Mouse (Mus musculus) layer of hippocampus, adult 18-20 months (tissue): Measurements from ENCODE around the gene Lrp1. TPM values are rescaled to one million over a fixed set of nuclear protein-coding genes. Genes with fewer than 3 reads are reported as not detected.
A peak's percentile ranks its signal among the peaks of the same experiment; 100 is the strongest.

Experiments used
- DNase-seq, 2 experiments: peaks; one replicate each; pipeline ENCODE4 v3.0.0; 2022; ENCODE audit warnings: low spot score in 2 of 2
- total RNA-seq, 2 experiments: library from RNA; stranded (reverse); gene quantifications; 2 replicates each; pipeline ENCODE4 v1.2.3; 2021

The Lrp1 gene
- total RNA-seq, 2 experiments from 2014 or later, result 284 to 294 TPM

DNA sequence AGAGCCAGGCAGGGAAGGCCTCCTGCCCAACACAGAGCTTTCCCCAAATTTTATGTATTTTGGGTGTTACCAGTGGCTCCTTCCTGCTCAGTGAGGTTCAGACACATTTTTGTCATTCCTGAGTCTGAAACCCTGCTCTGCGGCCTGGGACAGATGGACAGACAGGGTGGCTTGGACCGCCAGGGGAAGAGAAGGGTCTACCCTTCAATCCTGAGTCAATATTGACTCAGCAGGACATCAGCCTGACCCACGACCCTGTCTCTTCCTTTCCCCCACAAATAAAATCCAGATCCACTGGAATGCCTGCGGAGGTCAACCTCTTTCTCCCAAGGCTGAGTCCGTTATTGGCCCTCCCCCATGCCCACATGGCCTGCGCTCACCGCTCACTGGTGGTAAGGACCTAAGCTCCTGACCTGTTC is 4.7 kb downstream of the Lrp1 start:
- DNase-seq, result no peak

DNA sequence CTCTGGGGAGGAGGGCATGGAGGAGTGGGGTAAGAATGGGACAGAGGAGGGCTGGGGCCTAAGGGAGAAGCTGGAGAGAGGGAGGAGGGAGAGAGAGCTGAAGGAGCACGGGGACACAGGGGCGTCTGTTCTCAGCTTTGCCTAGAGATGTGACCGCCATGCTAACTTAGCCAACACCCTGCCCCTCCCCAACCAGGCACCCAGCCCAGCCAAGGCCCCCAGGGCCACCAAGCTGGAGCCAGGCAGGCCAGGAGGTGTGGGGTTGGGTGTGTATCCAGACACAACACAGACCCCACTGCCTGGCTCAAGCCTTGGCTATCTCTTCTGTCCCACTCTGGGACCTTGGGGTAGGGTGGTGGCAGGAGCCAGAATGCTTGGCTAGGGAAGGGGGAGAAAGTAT is 5.4 kb downstream of the Lrp1 start:
- DNase-seq, result no peak

DNA sequence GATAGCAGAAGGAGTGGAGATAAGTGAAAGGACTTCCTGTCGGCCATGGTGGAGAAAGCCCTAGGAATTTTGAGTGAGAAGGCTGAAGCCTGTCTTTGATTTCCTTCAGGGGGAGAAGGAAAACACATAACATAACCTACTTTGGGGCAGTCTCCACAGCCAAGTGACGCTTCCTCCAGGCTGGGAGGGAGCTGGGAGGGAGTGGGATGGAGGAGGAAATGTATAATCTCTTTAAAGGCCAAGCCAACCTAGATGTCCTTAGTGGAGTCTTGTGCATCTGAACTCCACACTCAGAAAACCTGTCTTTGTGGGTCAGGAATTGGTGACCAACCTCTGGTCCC is 5.9 kb downstream of the Lrp1 start:
- no peak for DNase-seq

DNA sequence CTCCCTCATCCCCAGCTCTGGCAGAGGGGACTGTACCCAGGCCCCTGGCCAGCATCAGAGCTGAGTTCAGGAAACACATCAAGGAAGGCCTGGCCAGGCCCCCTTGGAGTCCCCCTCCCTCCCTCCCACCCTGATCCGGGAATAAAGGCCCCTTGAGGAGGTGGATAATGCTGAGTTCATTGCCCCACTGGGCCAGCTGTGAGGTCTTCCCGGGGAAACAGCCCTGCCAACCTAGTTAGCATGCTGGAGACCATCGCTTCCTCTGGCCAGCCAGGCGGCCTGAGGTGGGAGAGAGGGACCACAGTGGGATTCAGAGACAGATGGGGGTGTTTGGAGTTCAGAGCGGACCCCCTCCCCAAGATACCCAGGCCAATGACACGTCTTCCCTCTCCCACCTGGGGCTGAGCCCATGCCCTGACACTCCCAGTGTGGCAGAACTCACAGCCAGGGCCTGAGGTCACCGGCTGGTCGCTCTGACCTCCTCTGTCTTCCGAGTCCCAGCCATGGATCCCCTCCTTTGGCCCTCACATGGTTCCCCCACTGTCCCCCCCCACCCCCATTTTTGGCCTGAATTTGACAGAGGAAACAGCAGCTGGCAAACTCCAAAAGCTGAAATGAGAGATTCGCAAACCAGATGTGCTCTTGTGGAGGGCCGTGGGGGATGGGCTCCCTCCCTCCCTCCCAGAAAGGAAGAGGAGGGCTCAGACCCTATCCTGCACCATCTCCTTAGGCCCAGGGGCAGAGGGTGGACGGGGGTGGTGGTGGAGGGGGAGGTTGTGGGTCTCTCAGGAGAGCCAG is 6.5 kb downstream of the Lrp1 start:
- no peak for DNase-seq

DNA sequence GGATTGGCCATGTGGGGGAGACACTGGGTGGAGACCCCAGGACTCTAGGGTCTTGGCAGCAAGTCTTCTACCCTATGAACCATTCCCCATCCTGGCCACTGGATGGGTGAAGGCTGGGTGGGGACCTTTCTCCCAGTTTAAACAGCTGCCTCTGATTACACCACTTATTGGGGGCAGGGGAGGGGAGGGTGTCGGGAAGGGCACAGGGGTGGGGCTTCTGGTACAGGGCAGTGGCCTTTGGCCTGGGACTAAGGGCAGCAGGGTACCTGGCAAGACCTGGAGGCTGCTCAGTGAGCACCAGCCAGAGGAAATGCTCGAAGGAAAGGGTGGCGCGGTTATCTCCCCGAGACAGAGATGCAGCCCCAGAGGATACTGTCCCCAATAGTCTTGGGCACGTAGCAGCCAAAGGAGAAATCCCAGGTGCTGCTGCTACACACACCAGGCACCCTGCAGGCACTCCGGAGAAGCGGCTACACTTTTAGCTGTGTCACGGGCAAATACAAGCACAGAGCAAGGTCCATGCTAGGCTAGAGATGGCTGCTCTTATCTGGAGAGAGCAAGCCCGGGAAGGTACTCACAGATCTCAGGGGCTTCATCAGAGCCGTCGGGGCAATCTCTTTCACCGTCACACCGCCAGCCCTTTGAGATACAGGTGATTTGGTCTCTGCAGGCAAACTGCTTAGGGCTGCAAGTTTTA is 8.7 kb downstream of the Lrp1 start:
- DNase-seq, result no peak

DNA sequence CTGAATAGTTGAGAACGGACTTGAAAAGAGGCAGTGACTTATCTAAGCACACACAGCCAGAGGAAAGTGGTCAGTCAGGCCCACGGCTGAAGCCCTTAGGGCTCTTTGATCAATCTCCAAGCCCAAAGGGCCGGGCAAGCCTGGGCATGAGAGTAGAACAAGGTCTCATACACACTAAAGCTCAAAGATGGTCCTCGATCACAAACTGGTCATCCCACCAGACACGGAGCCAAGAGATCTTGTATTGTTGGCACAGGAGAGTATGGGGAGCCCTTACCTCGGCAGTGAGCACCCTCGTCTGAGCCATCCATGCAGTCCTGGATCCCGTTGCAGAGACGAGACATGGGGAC is 10.9 kb downstream of the Lrp1 start:
- DNase-seq, result no peak

DNA sequence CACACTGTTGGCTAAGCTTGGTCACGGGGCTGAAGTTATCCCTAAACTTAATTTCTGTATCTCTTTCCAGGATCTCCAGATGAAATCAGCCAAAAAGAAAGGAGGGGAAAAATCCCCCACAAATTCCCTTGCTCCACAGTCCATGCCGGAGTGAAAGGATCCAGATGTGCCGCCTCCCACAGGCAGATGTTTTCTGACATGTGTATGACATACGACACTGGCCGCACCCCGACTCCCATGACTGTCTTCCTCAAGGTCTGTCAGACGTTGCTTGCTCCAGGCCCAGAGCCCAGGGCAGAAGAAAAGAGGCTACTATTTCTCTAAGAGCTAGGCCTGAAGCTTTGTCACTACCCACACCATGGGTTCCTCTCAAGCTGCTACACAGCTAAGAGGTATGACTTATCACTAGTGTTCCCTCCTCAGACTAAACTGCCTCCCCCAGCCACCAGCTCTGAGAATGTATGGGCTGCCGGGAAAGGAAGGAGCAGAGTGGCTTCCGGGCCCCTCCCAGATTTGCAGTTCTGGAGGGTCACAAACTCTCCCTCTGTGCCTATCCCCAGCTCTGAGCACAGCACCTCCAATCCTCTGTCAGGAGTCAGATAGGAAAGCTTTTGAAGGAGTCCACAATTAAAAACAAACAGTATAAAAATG is 11.4 kb downstream of the Lrp1 start:
- no peak for DNase-seq

DNA sequence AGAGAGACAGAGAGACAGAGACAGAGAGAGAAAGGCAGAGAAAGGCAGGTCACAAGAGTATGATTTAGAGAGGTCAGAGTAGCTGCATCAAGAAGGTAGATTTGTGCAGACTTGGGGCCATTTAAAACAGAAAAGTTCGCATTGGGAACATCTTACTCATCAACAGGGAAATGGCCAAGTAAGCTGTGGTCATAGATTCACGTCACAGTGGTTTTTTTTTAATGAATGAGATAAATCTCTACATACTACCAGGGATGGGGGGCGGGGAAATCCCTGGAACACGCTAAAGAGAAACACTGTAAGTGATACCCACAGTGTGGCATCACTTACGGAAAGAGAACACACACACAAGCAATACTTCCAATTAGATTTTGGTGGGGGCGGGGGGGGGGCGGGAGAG is 13.9 kb downstream of the Lrp1 start:
- DNase-seq, result no peak

DNA sequence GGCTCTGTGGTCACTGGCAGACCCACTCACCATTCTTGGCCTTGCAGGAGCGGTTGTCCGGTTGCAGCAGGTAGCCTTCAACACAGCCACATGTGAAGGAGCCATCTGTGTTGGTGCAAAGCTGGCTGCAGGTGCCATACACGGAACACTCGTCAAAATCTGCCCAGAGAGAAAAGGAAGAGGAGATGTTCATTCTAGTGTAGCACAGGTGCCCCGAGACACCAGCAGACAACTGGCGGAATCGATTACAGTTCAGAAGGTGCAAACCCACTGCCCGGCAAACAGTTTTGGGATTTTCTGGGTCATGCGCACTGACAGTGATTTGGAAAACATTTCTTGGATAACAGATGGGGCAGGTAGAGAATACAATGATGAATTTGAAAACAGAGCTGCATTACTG is 15.2 kb downstream of the Lrp1 start:
- no peak for DNase-seq

DNA sequence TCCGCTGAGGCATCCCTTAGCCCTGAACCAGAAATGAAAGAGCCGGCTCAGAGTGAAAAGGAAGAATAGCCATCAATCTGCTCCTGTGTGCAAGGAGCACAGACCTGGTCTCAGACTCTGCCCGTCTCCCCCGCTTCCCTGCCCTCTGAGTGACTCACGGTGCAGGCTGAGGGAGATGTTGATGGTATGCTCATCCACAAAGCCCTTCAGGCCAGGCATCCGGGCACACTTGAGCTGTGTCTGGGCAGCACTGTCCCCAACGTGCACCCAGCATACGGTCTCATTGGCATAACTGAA is 15.7 kb downstream of the Lrp1 start:
- no peak for DNase-seq

DNA sequence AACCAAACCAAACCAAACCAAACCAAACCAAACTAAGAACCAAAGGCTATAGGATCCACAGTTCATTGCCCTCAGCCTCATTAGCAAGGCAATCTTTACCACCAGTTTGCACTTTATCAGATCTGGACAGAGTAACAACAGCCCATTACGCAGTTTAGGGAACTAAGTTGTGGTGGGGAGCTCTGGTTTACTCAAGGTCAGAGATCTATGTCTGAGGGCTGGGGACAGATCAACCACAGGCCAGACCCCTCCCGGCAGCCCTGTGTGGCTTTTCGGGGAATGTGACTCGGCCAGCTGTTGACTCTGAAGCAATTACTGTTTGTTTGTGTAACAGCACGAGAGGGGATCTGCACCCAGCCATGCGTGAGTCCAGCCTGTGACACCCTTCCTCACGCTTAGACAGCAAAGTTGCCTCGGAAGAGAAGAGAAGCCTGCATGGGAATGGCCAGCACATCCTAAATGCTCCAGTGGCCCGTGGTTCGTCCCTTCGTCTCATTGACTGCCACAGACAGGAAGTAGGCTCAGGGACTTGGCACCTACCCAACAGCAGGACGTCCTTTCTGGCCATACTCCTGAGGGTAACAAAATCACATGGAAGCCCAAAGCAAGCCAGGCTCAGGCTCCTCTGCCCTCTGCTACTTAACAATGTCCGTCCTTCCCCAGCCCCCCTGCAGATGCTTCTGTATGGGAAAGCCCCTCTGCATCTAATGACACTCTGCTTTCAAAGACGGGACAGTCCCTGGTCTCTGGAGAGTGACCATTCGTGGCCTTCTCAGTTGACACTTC is 16.3 kb downstream of the Lrp1 start:
- DNase-seq, result no peak

DNA sequence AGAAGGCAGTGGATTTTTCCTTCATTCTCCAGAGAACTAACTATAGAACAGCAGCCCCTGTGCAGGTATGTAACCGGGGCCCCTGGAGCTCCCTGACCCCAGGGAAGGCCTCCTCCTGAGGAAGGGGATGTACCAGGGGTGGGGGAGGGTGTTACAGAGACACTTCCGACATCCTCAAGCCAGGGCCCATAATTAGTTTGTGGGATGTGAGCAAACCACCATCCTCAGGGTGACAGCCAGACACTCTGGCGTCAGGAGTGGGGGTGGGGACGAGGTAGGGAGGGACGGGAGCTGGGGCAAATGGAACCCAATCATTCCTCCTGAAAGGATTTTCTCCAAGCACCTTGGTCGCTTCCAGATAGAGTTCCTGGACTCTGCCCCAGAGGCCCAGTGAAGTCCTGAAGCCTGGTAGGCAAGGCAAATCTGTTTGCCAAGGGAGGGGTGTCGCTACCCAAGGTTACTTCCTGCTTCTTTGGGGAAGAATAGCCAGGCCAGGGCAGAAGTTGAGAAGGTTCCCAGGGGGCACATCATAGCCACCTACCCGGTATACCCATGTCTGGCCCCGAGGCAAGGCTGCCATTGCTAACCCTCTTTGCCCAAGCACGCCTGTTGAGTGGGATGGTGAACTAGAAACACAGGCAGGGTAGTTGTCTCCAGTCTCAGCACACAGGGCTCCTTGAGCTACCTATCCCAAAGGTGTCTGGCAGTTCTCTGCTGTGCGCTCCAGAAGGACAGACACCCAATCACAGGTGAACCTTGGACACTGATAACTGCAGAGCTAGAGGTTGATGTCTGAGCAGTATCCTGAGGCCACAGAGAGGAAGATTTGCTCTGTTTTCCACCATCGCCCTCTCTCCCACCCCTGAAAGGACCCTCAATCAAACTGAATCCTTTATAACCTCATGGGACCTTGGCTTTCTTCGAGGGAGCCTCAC is 17.2 kb downstream of the Lrp1 start:
- DNase-seq, result no peak

DNA sequence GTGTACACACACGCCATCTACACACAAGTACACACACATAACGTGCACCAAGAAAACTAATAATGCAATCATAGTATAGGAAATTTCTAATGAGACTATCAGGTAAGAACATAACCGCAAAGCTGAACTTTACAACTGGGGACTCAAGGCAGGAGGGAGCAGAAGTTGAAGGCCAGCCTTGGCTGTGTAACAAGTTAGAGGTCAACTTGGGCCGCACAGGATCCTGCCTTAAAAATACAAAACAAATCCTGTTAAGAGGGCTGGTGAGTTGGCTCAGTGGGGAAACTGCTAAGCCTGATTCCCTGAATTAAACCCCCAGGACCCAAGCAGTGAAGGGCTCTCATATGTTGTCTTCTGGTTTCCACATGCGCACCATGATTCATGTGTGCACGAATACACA is 18.8 kb downstream of the Lrp1 start:
- DNase-seq, result no peak

DNA sequence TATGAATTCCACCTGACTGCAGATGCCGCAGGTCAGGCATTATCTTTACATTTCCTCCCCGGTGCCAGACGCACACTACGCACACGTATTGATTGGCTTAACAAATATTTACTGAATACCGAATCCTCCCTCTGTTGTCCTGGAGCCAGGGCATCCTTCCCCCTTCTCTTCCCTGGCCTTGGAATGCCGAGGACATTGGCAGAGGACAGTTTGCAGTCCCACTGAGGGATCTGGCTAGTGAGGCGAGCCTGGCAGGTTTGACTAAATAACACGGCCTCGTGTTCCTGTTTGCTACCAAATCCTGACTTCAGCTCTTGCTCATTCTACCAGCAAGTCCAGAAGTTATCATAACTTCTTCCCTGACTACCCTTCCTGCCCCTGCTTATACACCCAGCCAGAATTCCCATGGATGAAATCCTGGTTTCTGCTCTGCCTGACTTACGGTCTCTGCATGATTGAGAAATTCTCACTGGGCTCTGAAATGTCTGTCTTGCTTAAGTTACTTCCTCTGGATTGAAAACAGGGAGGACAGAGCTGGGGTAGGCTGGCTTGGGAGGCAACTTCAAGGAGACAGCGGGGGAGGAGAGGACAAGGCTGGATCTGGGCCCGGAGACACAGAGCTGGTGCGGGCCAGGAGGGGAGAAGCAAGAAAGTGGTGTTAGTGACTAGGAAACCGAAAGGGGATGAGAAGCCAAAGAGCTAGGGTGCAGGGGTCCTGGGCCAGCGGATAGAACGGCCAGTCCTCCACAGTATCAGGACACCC is 21.0 kb downstream of the Lrp1 start:
- DNase-seq, result no peak

DNA sequence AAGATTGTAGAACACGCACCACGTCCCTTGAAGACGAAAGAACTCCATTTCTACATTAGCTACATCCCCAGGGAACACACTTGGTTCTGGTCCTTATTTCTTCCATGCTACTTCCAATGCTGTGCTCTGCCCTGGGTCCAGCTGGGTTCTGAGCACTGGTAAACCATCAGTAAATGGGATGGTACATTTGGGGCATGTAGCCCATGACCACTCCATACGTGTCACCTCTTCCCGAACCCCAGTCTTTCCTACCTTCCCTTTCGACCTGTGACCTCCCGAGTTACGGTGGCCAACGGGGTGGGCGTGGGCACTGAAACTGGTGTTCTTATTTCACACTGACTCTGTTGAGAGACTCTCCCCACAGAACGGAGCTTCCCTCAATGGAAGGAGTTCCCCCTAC is 21.7 kb downstream of the Lrp1 start:
- DNase-seq, result no peak

DNA sequence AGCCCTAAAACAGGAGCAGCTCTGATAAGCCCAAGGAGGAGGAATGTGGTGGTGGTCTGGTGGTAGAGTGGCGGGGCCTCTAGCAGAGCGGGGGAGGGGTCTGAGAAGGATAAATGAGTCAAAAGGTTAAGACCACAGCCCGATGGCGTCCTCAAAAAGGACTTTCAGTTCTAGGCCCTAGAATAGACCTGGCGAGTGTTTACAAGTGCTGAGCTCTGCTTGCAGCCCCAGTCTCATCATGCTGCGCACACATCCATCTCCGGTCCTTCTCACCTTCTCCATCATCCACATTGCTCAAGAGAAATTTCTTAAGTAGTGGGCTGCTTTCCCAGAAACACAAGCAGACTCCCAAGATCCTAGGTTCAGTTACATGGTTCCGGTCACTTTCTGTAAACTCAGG is 22.3 kb downstream of the Lrp1 start:
- DNase-seq, result no peak

DNA sequence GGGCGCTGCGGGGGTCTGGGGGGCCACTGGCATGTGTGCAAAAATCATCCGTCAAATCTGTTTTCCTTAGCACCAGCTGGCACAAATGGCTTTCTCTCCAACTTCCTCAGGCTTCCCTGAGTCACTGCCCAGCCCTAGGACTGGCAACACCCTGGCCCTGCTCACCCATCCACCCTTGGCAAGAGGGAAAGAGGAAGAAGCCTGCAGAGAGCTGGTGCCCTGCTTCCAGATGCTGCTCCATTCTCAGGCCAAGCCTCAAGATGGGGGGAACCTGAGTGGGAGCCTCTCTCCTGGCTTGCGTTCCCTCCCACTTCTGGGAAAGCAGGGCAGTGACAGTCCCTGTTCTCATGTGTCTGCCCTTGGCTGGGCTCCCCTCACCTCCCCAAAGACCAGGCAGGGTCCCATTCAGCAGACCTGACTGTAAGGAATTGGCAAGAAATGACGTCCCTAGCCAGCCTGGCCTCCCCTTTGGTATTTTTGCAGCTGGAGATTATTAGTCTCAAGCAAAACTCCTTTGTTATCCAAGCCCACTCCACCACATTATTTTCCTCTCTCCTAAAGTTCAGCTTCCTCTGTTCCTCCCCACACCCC is 23.5 kb downstream of the Lrp1 start:
- DNase-seq, result no peak

DNA sequence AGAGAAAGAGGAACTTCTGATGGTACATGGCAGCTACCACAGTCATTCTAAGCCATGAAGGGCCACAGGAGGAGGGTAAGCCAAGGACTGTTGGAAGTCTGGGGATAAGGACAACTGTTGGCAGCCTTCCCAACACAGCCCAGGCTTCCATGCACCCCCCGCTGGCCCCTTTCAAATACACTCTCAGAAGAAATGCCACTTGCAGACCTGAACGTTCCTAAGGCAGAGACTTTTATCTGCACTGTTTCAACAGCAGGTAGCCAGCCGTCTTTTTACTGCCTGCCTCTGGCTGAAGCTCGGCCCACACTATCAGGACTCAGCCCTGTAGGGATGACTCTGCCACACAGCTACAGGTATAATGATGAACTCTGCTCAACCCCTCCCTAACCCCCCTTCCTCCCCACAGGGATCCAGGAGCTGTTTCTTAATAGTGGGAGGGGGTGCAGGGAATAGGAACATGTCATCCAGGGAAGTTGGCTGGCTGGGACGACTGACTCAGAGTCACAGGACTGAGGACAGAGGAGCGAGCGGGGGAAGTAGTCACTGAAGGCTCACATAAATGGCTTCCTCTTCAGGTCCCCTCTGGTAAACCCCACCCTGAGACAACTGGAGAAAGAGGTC is 24.5 kb downstream of the Lrp1 start:
- peak in 1 of 2 experiments; percentile 60 for DNase-seq
